25 mouse cellular contexts compared by ENCODE assay signal in the genomic region with DNA sequence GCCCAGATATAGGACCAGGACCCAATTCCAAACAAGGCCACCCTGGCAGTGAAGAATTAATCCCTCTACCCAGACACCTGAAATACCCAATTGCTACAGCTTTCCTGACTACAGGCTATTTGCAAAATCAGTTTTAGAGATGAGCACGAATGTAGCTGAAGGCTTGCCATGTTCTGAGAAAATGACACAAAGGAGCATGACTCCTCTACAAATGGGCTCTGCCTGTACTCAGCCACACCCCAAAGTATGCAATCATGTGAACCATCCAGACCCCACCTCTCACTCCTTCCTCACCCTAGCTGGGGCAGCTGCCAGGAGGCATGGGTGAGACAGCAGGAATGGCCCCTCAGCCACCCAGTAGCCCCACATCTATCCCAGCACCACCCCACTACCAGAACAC. TPM values are rescaled to one million over a fixed set of nuclear protein-coding genes. Genes with fewer than 3 reads are reported as not detected.
DNase-seq lines count a peak whose midpoint lies in the region; ATAC-seq and TF ChIP-seq lines count a peak whose summit lies in the region.
"Had no signal": no experiment of that assay in that cellular context is flagged by ENCODE, and none has a peak within 500 bp of the region (broad histone marks: within the 10 kb centered on the region; RNA-seq: fewer than 3 reads in every experiment).

No protein-coding gene starts in this region.

- H3K4me2 ChIP-seq in liver, embryonic 13.5 days: no peak overlapping the region
- no peak overlapping the region for H3K4me2 ChIP-seq in liver, postnatal 0 days (ENCODE audit: low read depth, low read length)
- H3K4me2 ChIP-seq: embryonic facial prominence, embryonic 13.5 days; forebrain, embryonic 15.5 days; hindbrain, embryonic 12.5 days; limb, embryonic 13.5 days; midbrain, embryonic 13.5 days; stomach, embryonic 15.5 days had no signal

- ATAC-seq in liver, embryonic 13.5 days (ENCODE audit: low read depth): peak; percentile 34
- no peak for ATAC-seq in liver, postnatal 0 days
- ATAC-seq in G1E (ENCODE audit: extremely low read depth, insufficient number of reproducible peaks, low FRiP score, poor library complexity, severe bottlenecking): peak; percentile 19; the same call in 1 of the 2 replicates
- ATAC-seq in inflammation-experienced regulatory T-cells, adult 6 months: no peak
- ATAC-seq: forebrain, embryonic 15.5 days; hindbrain, postnatal 0 days; intestine, embryonic 16.5 days; midbrain, embryonic 13.5 days had no signal

- no peaks in the 10 kb centered on the region for H3K36me3 ChIP-seq in heart, embryonic 10.5 days
- H3K36me3 ChIP-seq in liver, embryonic 13.5 days: peaks cover 8% of the 10 kb centered on the region; the same call in 1 of the 2 replicates
- H3K36me3 ChIP-seq in liver, postnatal 0 days (replicated peaks; ENCODE audit: insufficient read depth, low read length): 0 out of 2 replicates have a peak, but pooled peaks cover 3% of the 10 kb centered on the region
- H3K36me3 ChIP-seq in G1E (replicated peaks): peaks cover 77% of the 10 kb centered on the region
- H3K36me3 ChIP-seq: embryonic facial prominence, embryonic 13.5 days; forebrain, embryonic 15.5 days; hindbrain, embryonic 12.5 days; stomach, embryonic 15.5 days had no signal

- H3K9me3 ChIP-seq in heart, embryonic 10.5 days: no peaks in the 10 kb centered on the region
- H3K9me3 ChIP-seq in liver, embryonic 13.5 days (replicated peaks): no peaks in the 10 kb centered on the region
- no peaks in the 10 kb centered on the region for H3K9me3 ChIP-seq in liver, postnatal 0 days (ENCODE audit: low read length)
- no peaks in the 10 kb centered on the region for H3K9me3 ChIP-seq in G1E (replicated peaks)
- H3K9me3 ChIP-seq: embryonic facial prominence, embryonic 13.5 days; forebrain, embryonic 10.5 days; forebrain, embryonic 15.5 days; hindbrain, embryonic 12.5 days; limb, embryonic 13.5 days; midbrain, embryonic 13.5 days; stomach, embryonic 15.5 days had no signal

- no peaks in the 10 kb centered on the region for H3K27me3 ChIP-seq in heart, embryonic 10.5 days (ENCODE audit: insufficient read depth, poor library complexity, severe bottlenecking)
- H3K27me3 ChIP-seq in liver, embryonic 13.5 days: no peaks in the 10 kb centered on the region
- H3K27me3 ChIP-seq in liver, postnatal 0 days (ENCODE audit: insufficient read depth, low read length): no peaks in the 10 kb centered on the region
- no peaks in the 10 kb centered on the region for H3K27me3 ChIP-seq in G1E (ENCODE audit: insufficient read depth, low read length)
- H3K27me3 ChIP-seq: embryonic facial prominence, embryonic 13.5 days; forebrain, embryonic 15.5 days; hindbrain, embryonic 12.5 days; limb, embryonic 13.5 days; midbrain, embryonic 13.5 days; stomach, embryonic 15.5 days had no signal

- peaks cover 37% of the 10 kb centered on the region for H3K4me1 ChIP-seq in heart, embryonic 10.5 days
- peaks cover 75% of the 10 kb centered on the region for H3K4me1 ChIP-seq in liver, embryonic 13.5 days (replicated peaks)
- H3K4me1 ChIP-seq in liver, postnatal 0 days (ENCODE audit: insufficient read depth): peaks cover 65% of the 10 kb centered on the region
- peaks cover 79% of the 10 kb centered on the region for H3K4me1 ChIP-seq in G1E (ENCODE audit: insufficient read depth, low read depth, low read length)

- TF ChIP-seq EP300 in liver, postnatal 0 days (IDR thresholded peaks at IDR 0.05; ENCODE audit: low read depth): no peak

- no peak for TF ChIP-seq CTCF in liver, postnatal 0 days (IDR thresholded peaks at IDR 0.05; ENCODE audit: low read depth)
- TF ChIP-seq CTCF in G1E (IDR thresholded peaks at IDR 0.05; ENCODE audit: low read depth, low read length): no peak

- WGBS in heart, embryonic 10.5 days: 86% methylated on average over 1 of the region's 1 CpGs
- 50% methylated on average over 1 of the region's 1 CpGs for WGBS in liver, embryonic 13.5 days (ENCODE audit: insufficient replicate concordance)
- WGBS in liver, postnatal 0 days (ENCODE audit: insufficient replicate concordance): 46% methylated on average over 1 of the region's 1 CpGs

- H3K27ac ChIP-seq in heart, embryonic 10.5 days: peak overlapping the region; percentile 44
- H3K27ac ChIP-seq in liver, embryonic 13.5 days: 0 out of 2 replicates have a peak overlapping the region, but pooled peaks have one; percentile 0
- no peak overlapping the region for H3K27ac ChIP-seq in liver, postnatal 0 days (ENCODE audit: low read depth)
- H3K27ac ChIP-seq: embryonic facial prominence, embryonic 13.5 days; forebrain, embryonic 10.5 days; forebrain, embryonic 15.5 days; hindbrain, embryonic 12.5 days; hindbrain, postnatal 0 days; limb, embryonic 13.5 days; midbrain, embryonic 13.5 days; stomach, embryonic 15.5 days had no signal

- no peak for DNase-seq in heart, embryonic 10.5 days (ENCODE audit: low spot score)
- DNase-seq in heart, adult 11 months: no peak
- no peak for DNase-seq in liver, embryonic 13.5 days
- no peak for DNase-seq in liver, postnatal 0 days
- no peak for DNase-seq in G1E (ENCODE audit: low spot score)
- DNase-seq in c-Kit-positive CD71-positive TER-119-negative erythroid progenitor cells, embryonic 14.5 days (ENCODE audit: low read depth): peak; percentile 48
- DNase-seq in thymus, postnatal 36 days: no peak
- DNase-seq: adrenal gland, postnatal 25 days; cerebellum, adult 11 months; cerebellum, adult 9-10 months; embryo, embryonic 11 days; heart, postnatal 36 days; kidney, postnatal 36 days; thymus, postnatal 14 days had no signal

- H3K4me3 ChIP-seq in heart, embryonic 10.5 days: no peak overlapping the region
- no peak overlapping the region for H3K4me3 ChIP-seq in liver, embryonic 13.5 days (replicated peaks)
- H3K4me3 ChIP-seq in liver, postnatal 0 days (ENCODE audit: low read depth, low read length): no peak overlapping the region
- H3K4me3 ChIP-seq in G1E (ENCODE audit: low read depth, low read length): no peak overlapping the region
- H3K4me3 ChIP-seq: embryonic facial prominence, embryonic 13.5 days; forebrain, embryonic 10.5 days; forebrain, embryonic 15.5 days; hindbrain, embryonic 12.5 days; layer of hippocampus, adult 2 months; limb, embryonic 13.5 days; midbrain, embryonic 13.5 days; stomach, embryonic 15.5 days had no signal

- H3K9ac ChIP-seq in liver, embryonic 13.5 days: no peak overlapping the region
- no peak overlapping the region for H3K9ac ChIP-seq in liver, postnatal 0 days (replicated peaks)
- H3K9ac ChIP-seq: embryonic facial prominence, embryonic 13.5 days; forebrain, embryonic 15.5 days; hindbrain, embryonic 12.5 days; limb, embryonic 13.5 days; midbrain, embryonic 13.5 days; stomach, embryonic 15.5 days had no signal

RNA-seq across cellular contexts. Expression of a gene that starts 31.1 kb away (rescaled TPM):
- 42.3 and 58.6 TPM in 2 replicates for polyA plus RNA-seq in heart, embryonic 10.5 days (2016; fragmentation: Nextera tagmentation; extraction: Ambion mirVana)
- 32.9 and 37.5 TPM in 2 replicates for polyA plus RNA-seq in liver, embryonic 13.5 days (2015; fragmentation: Nextera tagmentation; extraction: Ambion mirVana)
- 22.0 and 24.9 TPM in 2 replicates for polyA plus RNA-seq in liver, postnatal 0 days (2015; fragmentation: Nextera tagmentation; extraction: Ambion mirVana)
- total RNA-seq in G1E (2014; fragmentation: Nextera tagmentation): 32.3 and 36.3 TPM in 2 replicates
- 23.4 and 27.2 TPM in 2 replicates for total RNA-seq in G1E (2017)
- polyA plus RNA-seq in G1E (2012): 7.5 and 10.3 TPM in 2 replicates
- polyA plus RNA-seq in inflammation-experienced regulatory T-cells, adult 6 months (2017; shearing (Covaris generic)): 10 to 100 TPM; 52.1 to 82.3 (median 65.1) TPM

RNA-seq across cellular contexts. Expression of a gene that starts 42.4 kb away (rescaled TPM):
- 0.14 and 0.41 TPM in 2 replicates for polyA plus RNA-seq in heart, embryonic 10.5 days (2016; fragmentation: Nextera tagmentation; extraction: Ambion mirVana)
- polyA plus RNA-seq in liver, embryonic 13.5 days (2015; fragmentation: Nextera tagmentation; extraction: Ambion mirVana): 0.15 and 0.20 TPM in 2 replicates
- polyA plus RNA-seq in liver, postnatal 0 days (2015; fragmentation: Nextera tagmentation; extraction: Ambion mirVana): 0.05 and 0.13 TPM in 2 replicates
- total RNA-seq in G1E (2014; fragmentation: Nextera tagmentation) (not detected in 2 replicates), G1E (2017) (0.12 and 0.27 TPM in 2 replicates)
- polyA plus RNA-seq in G1E (2012): 0.06 and 0.07 TPM in 2 replicates
- 1 to 10 TPM in 1 of 3 experiments, under 1 TPM in 2; 0.39 to 1.4 (median 0.71) TPM for polyA plus RNA-seq in inflammation-experienced regulatory T-cells, adult 6 months (2017; shearing (Covaris generic))

Comparison
In these comparisons a context has a peak if more than half of its experiments do, and no peak if none do; other contexts are left out.
1. ATAC-seq: peak in liver, embryonic 13.5 days (single experiment) and G1E (single experiment); none in liver, postnatal 0 days (single experiment) and inflammation-experienced regulatory T-cells, adult 6 months (single experiment).